Mouse (Mus musculus) layer of hippocampus, postnatal 25 days (tissue): ENCODE results near the gene Tbc1d9. TPM values are rescaled to one million over a fixed set of nuclear protein-coding genes. Genes with fewer than 3 reads are reported as not detected.

Source experiments
- DNase-seq, 2 experiments: peaks; one replicate each; pipeline ENCODE4 v3.0.0; 2022; ENCODE audit warnings: mixed read lengths in 2 of 2, low spot score in 1 of 2; ENCODE audit errors: extremely low spot score in 1 of 2
- total RNA-seq, 2 experiments: library from RNA; stranded (reverse); gene quantifications; 2 replicates each; pipeline ENCODE4 v1.2.3; 2021

Tbc1d9 gene
- total RNA-seq, 2 experiments from 2014 or later = 66.7 to 70.1 TPM

DNA sequence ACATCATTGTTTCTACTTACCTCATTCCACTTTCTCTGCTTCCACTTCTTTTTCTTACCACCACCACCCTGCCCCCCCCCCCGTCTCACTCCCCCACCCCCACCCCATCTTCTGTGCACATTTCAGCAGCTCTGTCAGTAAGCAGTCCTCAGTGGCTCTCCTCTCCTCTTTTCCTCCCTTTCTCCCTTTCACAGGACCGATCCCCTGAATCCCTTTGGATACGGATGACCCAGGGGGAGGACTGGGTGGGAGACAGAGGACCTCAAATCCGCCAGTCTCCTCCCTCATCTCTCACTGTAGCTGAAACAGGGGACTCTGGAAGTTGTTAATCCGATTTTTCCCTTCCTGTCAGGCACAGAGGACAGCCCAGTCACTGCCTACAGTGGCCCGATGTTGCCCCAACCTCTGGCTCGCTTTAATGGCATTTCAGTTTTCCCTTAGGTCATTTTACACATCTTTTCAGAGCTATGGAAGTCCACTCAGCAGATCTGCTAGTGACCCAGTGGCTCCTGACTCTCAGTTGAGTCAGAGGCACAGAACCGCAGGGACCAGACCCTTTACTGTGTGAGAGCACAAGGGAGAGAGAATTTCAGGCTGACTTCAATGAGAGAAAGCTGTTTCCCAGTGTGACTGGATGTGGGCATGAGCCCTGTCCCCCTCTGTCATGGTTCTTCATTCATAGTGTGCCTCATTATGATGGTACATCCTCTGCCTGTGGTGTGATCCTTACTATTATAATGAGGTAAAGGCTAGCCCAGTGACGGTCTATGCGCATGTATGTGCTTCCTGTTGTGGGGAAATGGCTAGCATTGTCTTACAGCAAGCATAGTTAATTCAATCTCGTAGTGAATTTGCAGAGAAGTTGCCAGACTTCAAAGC is 12.4 kb downstream of the Tbc1d9 start:
- DNase-seq = no peak

- no peak for DNase-seq
Observed at GRCm38 (mm10) chr8:83178228-83178742, 13.1 kb downstream of the Tbc1d9 start.

DNA sequence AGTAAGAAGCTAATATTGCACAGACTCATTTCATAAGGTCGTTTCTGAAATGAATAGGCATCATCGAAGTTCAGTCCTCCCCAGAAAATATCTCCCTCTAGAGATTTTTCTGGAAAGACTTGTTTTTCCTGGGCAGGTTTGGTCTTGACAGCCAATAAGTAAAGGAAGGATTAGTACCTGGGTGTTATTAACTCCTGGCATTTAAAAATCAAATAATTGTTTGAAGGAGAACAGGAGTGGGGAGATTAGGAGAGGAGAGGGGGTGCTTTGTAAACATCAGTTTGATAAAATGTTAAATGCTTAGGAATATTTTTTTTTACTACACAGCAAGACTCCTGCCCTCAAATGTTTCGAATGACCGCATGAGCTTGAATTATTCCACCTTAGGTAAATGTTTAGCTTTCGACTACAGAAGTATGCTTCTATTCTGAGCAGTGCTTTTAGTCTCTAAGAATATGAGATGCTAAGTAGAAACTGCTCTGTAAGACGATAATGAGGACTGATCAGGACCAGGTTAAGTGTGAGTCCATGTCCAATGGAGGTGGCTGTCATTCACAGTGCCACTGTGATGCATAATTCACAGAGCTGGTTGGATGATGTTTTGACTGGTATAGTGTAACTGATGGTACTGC is 16.8 kb downstream of the Tbc1d9 start:
- DNase-seq = no peak

DNA sequence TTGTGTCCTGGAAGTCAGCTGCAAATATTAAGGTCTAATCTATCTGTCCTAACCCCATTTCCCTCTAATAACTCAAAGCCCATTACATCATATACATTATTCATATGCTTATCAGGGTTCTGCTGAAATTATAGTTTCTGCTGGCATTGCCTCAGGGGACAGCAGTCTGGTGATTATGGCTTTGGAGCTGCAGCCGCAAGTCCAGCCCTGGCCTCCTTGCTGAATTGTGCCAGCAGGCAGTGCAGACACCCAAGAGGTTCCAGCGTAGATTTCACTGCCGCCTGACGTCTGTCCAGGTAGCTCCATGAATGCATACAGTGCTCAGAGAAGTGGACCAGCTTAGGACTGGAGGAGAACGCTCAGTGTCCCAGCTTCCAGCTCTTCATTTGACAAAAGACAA is 17.6 kb downstream of the Tbc1d9 start:
- DNase-seq = no peak

- DNase-seq = no peak
Observed at GRCm38 (mm10) chr8:83186376-83186775, 21.2 kb downstream of the Tbc1d9 start.

DNA sequence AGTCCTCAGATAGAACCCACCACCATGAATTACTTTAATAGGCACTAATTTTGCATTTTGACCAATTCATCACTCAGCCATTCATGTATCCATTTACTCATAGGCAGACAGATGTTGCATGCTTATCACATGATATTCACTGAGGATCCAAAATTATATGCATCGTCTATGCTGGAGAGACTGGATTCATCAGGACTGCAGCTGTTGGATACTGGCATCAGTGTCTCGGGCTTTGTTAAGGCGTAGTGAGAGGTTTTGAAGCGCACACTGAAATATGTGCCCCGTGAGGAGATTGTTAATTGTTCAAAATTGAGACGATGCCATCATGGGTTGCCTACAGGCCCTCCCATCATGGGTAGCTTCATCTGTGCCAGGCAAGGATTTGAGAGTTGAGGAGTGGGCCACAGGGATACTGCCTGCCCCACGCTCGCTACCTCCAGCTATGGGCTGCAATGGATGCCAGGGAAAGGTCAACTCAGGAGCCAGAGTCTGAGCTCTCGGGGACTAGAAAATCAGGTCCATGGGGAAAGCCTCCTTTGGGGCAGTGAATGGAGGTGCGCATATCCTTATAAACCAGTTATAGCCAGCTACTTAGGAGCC is 22.3 kb downstream of the Tbc1d9 start:
- DNase-seq = no peak

DNA sequence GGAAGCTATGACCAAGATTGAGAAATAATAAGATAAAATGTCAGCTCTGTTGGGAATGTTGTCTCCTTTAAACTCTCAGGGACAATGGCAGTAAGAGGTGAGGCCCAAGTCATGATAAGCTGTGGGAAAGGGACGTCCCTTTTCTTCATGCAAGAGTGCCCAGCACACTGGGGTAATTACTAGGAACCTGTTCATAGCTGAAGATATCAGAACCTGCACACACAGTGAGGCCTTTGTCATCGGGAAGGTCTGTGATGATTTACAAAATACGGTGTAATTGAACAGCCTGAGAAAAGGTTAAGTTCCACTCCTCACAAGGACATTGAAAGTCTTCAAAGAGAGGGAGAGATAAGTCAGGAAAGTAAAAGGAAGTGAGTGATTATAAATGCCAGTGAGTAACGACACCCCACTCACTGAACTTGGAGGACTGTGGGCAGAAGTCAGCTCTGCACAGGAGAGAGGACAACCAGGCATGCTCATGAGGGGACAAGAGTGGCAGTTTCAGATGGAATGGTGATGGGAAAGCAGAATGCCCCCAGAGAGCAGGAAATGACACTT is 24.5 kb downstream of the Tbc1d9 start:
- no peak for DNase-seq

- DNase-seq = peak in 1 of 2 experiments; percentile 27
Observed at GRCm38 (mm10) chr8:83196088-83196487, 30.9 kb downstream of the Tbc1d9 start.

DNA sequence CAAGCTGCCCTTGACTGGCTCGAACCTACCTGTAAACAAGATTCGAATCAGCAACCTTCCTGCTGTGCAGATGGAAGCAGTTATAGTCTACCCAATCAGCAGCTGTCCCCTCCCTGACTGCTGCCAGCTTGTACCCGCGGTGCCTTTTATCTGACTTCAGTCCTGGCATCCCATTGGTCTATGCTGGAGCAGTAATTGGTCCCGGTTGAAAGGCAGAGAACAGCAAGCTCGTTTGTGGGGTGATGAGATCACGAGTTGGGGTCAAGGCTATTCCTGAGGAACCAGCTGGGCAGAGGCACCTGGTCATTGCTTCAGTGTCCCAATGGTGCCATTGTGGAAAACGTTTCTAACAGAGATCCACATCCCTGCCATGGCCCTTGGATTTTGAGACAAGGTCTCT is 34.6 kb downstream of the Tbc1d9 start:
- DNase-seq = no peak

GRCm38 (mm10) chr8:83200191-83201177 is 35.3 kb downstream of the Tbc1d9 start:
- no peak for DNase-seq

GRCm38 (mm10) chr8:83202946-83203345 is 37.8 kb downstream of the Tbc1d9 start:
- no peak for DNase-seq

DNA sequence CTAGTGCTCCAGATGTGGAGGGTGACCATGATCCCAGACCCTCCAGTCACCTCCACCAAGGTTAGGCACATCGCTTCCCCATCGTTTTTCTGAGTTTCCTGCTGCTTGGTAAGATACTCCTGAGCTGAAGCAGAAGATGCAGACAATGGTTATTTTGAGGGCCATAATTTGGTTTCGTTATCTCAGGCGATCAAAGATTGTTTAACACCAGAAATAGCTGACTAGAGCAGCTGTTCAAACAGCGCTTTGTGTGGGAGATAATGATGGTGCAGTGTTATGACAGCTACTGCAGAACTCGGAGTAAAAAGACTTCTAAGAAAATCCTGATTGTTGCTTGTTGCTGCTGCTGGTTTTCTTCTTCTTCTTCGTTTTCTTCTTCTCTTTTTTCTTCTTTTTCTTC is 40.8 kb downstream of the Tbc1d9 start:
- DNase-seq = no peak

GRCm38 (mm10) chr8:83209581-83209980 is 44.4 kb downstream of the Tbc1d9 start:
- no peak for DNase-seq

- no peak for DNase-seq
Observed at GRCm38 (mm10) chr8:83210676-83211075, 45.5 kb downstream of the Tbc1d9 start.

GRCm38 (mm10) chr8:83215065-83215464 is 49.9 kb downstream of the Tbc1d9 start:
- no peak for DNase-seq

GRCm38 (mm10) chr8:83216520-83216919 is 51.4 kb downstream of the Tbc1d9 start:
- DNase-seq = no peak

- DNase-seq = no peak
Observed at GRCm38 (mm10) chr8:83217196-83217595, 52.0 kb downstream of the Tbc1d9 start.

- no peak for DNase-seq
Observed at GRCm38 (mm10) chr8:83217891-83218290, 52.7 kb downstream of the Tbc1d9 start.

DNA sequence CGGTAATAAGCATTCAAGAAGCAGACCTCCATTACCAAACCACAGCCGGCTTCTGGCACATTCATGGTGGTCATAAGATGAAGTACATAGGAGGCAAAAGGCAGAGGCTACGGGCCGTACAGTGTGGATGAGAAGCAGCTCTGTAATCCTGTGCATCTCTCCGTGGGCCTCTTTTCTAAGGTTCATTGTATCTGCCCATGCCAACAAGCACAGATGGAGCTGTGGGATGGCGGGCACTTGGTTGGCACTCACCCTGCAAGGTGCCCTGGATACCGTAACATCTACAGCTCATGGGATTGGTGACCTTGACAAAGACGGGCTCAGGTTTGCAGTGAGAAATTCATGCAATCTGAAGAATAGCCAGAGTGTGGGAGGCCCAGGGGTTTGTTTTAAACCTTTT is 54.2 kb downstream of the Tbc1d9 start:
- no peak for DNase-seq

DNA sequence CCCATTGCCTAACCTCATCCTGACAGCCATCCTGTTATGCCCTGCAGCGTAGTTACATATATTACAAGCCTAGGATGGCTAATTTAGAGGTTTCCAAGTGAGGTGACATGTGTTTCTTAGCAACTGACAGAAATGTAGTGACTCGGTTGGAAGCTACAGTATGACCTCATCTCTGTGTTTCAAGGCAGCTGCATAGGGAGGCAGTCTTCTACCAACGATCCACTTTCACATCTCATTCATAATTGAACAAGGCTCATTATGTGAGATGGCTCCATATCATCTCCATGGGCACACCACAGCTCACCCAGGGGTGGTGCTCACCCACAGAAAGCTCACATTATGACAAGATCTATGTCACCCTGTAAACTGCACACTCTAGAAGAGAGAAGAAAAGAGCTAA is 55.6 kb downstream of the Tbc1d9 start:
- no peak for DNase-seq
